Mouse (Mus musculus) small intestine, adult 2 months (tissue): Measurements from ENCODE around the gene Mxi1. TPM values are rescaled to one million over a fixed set of nuclear protein-coding genes. Genes with fewer than 3 reads are reported as not detected.

Source experiments
- H3K27ac ChIP-seq: fragments of 200-500 bp; 2 replicates; pipeline ENCODE4 v1.5.1; 2012; ENCODE audit warnings: low read depth, low read length, control low read depth, inconsistent platforms; ENCODE audit not compliant: insufficient read depth
- H3K27me3 ChIP-seq: fragments of 200-500 bp; 2 replicates; pipeline ENCODE4 v1.6.1; 2012; ENCODE audit warnings: mild to moderate bottlenecking, moderate library complexity, low read length, inconsistent platforms; ENCODE audit not compliant: control insufficient read depth, insufficient read depth
- H3K36me3 ChIP-seq: fragments of 200-500 bp; 2 replicates; pipeline ENCODE4 v1.6.1; 2012; ENCODE audit warnings: mild to moderate bottlenecking, low read length, control low read depth, inconsistent platforms; ENCODE audit not compliant: control insufficient read depth, insufficient read depth
- H3K4me1 ChIP-seq: fragments of 200-500 bp; 2 replicates; pipeline ENCODE4 v1.6.1; 2012; ENCODE audit warnings: low read length, inconsistent platforms, mixed read lengths; ENCODE audit not compliant: control insufficient read depth, insufficient read depth, insufficient read length
- H3K4me3 ChIP-seq: fragments of 200-500 bp; 2 replicates; pipeline ENCODE4 v1.5.1; 2012; ENCODE audit warnings: low read depth, mild to moderate bottlenecking, control low read depth, inconsistent platforms, low read length, moderate library complexity
- CTCF ChIP-seq: fragments of 200-500 bp; IDR thresholded peaks from 2 replicates; pipeline ENCODE4 v1.5.1; 2012; ENCODE audit warnings: low read depth, mild to moderate bottlenecking, control low read depth, inconsistent platforms, low read length, moderate library complexity, mixed read lengths; ENCODE audit not compliant: insufficient replicate concordance, insufficient read length; ENCODE audit errors: extremely low read depth
- POLR2A ChIP-seq: fragments of 200-500 bp; IDR thresholded peaks from 2 replicates; pipeline ENCODE4 v1.6.1; 2012; ENCODE audit warnings: low read depth, mild to moderate bottlenecking, control low read depth, inconsistent platforms, low read length, moderate library complexity
- WGBS: fragments of 180-500 bp; shearing (Covaris S2); methylation state at CpG from one replicate; pipeline ENCODE4 v1.1.7; 2018; 5-methylcytosine and 5-hydroxymethylcytosine counted together
- polyA plus RNA-seq: library from polyadenylated mRNA; depleted of rRNA; stranded (reverse); fragments of >200 nt; gene quantifications from 2 replicates; pipeline ENCODE4 v1.2.3, GENCODE M21; 2012

Gene Mxi1
- polyA plus RNA-seq, 1 experiment = 66.0 TPM

DNA sequence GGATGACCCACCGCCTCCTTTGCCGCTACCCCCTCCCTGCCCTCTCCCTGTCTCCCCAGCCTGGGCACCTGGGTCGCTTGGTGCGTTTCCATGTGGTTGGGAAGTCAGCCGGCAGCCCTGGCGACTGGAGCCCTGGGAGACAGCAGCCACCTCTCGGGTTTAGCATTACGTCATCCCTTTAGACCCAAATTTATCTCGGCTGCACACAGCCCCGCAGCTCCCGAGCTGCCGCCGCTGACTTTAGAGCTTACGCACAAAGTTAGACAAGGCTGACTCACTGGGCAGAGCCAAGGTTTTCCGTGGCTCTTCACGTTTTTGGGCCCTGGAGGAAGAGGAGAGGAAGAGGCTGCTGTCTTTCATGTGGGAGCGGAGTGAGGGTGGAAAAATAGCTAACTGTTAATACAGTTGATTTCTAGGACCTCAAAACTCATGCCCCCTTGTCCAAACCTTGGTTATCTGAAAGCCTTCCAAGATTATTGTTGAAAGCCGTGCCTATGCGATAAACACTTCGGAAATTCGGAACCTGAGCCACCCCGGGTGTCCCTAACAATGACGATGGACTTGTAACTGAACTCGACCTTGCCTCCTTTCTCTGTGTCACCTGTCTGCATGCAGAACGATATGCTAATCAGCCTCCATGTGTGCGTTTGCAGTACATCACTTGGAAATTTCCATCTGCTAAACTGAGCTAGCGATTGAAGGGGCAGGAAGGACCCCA lies 15.4 kb downstream of the Mxi1 start:
- no peaks in the 10 kb centered on the region for H3K27me3 ChIP-seq
- peak overlapping the region; percentile 8; the same call in 1 of the 2 replicates for H3K27ac ChIP-seq
- TF ChIP-seq POLR2A (no peak), CTCF (no peak)
- 40% methylated on average over 27 of the region's 27 CpGs for WGBS
- no peaks in the 10 kb centered on the region; the same call in 1 of the 2 replicates for H3K36me3 ChIP-seq
- H3K4me1 ChIP-seq = peaks cover 19% of the 10 kb centered on the region
- peak overlapping the region; percentile 53 for H3K4me3 ChIP-seq

DNA sequence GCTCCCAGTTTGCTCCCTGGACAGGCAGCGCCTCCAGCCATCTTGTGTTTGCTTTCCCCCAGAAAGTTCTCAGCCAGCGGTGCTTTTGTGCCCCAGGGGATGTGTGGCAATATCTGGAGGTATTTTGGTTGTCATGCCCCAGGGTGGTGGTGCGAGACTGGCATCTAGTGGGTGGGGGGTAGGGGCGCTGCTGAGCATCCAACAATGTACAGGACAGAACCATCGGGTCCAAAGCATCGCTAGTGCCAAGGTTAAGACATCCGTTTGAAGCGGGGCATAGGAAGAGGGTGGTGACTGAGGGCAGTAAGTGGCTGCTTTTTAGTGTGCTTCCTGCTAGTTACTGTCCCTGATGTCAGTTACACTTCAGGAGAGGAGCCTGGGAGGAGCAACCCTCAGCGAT lies 17.8 kb downstream of the Mxi1 start:
- Histone ChIP-seq H3K36me3 (peaks cover 14% of the 10 kb centered on the region), H3K27me3 (no peaks in the 10 kb centered on the region), H3K4me3 (no peak overlapping the region), H3K27ac (no peak overlapping the region), H3K4me1 (peaks cover 10% of the 10 kb centered on the region)
- WGBS = 75% methylated on average over 9 of the region's 9 CpGs
- TF ChIP-seq CTCF (no peak), POLR2A (no peak)

DNA sequence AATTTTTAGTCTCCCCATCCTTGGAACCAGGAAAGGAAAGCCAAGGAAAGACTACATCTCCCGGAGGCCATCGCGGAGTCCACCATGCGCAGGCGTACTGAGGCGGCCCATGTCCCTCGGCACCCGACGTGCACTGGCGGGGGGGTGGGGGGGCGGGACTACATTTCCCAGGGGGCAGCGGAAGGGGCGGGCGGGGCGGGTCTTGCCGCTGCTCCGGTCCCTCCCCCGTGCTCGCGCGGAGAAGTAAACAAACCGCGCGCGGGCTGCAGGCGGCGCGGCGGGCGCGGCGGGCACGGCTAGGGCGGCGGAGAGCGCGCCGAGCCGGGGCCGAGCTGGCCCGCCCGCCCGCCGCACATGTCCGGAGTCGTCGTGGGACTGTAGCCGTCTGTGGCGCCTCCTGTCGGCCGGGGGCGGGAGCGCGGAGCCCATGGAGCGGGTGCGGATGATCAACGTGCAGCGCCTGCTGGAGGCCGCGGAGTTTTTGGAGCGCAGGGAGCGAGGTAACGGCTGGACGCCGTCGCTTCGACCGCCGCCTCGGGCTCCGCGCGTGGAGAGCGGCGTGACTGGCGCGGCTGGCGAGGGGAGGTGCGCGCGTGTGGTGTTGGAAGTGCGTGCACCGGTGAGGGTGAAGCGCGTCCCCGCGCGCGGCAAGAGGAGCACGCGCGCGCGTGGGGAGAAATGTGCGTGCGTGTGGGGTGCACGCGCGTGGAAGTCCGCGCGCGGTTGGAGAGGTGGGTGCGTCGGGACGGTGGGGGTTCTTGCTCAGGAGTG lies 19.1 kb downstream of the Mxi1 start:
- Histone ChIP-seq H3K36me3 (peaks cover 17% of the 10 kb centered on the region), H3K27ac (peak overlapping the region; percentile 7; the same call in 1 of the 2 replicates), H3K4me3 (peak overlapping the region; percentile 76), H3K4me1 (peaks cover 10% of the 10 kb centered on the region), H3K27me3 (no peaks in the 10 kb centered on the region)
- 1% methylated on average over 104 of the region's 106 CpGs for WGBS
- TF ChIP-seq CTCF (peak; percentile 53; the same call in 1 of the 2 replicates), POLR2A (no peak)

DNA sequence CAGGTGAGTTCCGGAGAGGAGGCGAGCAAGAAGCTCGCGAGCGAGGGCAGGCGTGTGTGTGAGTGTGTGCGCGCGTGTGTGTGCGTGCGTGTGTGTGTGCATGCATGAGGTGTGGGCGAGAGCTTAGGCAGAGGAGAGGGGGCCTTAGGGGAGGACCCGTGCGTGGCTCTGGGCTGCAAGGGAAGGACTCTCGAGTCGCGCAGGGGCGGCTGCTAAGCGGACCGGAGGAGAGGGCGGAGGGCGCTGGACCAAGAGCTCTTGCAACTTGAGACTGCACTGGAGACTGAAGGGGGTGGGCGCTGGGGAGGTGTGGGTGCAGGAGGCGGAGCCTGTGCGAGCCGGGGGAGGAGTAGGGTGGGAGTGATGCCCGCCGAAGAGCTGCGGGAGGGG lies 19.7 kb downstream of the Mxi1 start:
- TF ChIP-seq CTCF (no peak), POLR2A (no peak)
- 2% methylated on average over 29 of the region's 29 CpGs for WGBS
- H3K36me3 ChIP-seq = peaks cover 22% of the 10 kb centered on the region
- H3K27ac ChIP-seq = no peak overlapping the region
- H3K4me1 ChIP-seq = peaks cover 10% of the 10 kb centered on the region
- no peaks in the 10 kb centered on the region for H3K27me3 ChIP-seq
- peak overlapping the region; percentile 76 for H3K4me3 ChIP-seq

DNA sequence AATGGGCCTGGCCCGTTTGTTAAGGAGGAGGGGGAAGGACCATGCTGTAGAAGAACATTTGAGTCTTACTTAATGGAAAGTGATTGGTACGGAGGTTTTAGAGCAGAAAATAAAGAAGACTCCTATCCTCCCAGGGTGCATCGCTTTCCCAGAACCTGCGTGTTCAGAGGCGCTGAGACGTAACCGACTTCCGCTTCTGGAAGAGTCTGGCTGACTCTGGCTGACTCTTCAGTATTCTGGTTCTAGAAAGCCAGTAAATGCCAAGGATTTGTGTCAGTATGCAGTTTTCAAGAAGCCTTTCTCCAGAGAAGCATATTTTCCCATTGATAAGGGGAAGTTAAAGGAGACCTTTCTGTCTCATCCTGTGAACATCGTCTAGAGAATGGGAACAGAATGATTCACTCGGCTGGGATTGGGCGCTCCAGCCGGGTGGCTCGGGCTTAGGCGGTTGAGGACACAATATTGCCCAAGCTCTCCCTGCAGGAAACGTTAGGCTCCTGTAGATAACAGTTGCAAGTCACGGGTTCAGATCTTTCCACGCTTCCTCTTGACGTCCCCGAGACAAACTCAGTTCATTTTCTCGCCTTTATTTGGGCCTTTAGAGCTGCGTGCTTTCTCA lies 21.7 kb downstream of the Mxi1 start:
- Histone ChIP-seq H3K27ac (no peak overlapping the region), H3K4me1 (peaks cover 4% of the 10 kb centered on the region), H3K27me3 (no peaks in the 10 kb centered on the region), H3K4me3 (no peak overlapping the region), H3K36me3 (peaks cover 25% of the 10 kb centered on the region)
- TF ChIP-seq CTCF = no peak
- no peak for TF ChIP-seq POLR2A
- WGBS = 92% methylated on average over 21 of the region's 21 CpGs

DNA sequence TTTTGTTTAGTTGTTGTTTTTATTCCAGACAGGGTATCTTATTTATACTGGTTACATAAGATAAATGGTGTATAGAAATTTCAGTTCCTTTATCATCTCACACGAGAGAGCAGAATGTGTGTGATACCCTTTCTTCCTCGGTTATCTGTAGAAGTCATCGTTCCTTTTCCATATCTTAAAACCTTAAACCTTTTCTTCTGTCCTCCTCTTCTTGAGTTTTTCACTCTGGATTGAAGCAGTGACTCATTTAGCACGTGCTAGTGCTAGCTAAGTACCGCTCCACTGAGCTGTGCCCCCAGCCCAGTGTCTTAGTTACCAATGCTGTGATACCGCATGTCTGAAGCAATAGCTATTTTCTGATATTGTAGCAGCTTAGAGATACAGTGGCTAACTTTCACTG lies 23.4 kb downstream of the Mxi1 start:
- 90% methylated on average over 6 of the region's 6 CpGs for WGBS
- H3K4me3 ChIP-seq = no peak overlapping the region
- no peaks in the 10 kb centered on the region for H3K27me3 ChIP-seq
- no peak for TF ChIP-seq POLR2A
- no peak for TF ChIP-seq CTCF
- H3K36me3 ChIP-seq = peaks cover 38% of the 10 kb centered on the region
- peaks cover 4% of the 10 kb centered on the region for H3K4me1 ChIP-seq
- no peak overlapping the region for H3K27ac ChIP-seq

DNA sequence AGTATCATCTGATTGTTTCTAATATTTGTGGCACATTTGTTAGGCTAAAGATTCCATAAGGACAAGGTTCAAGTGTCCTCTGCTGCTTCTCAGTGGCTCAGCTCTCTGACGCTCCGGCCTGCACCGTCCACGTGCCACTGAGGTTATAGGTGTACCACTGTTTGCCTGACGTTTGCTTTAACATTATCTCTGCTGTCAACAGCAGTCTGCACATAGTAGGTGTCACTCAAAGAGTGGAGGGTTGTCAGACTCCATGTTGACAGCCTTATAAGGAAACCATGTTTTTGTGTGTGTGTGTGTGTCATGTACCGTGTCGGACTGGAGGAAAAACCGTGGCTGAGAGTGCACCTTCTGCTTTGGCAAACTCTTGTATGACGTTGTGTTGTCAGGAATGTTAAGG lies 24.9 kb downstream of the Mxi1 start:
- Histone ChIP-seq H3K4me1 (peaks cover 3% of the 10 kb centered on the region; the same call in 1 of the 2 replicates), H3K36me3 (peaks cover 39% of the 10 kb centered on the region), H3K27me3 (no peaks in the 10 kb centered on the region), H3K4me3 (no peak overlapping the region), H3K27ac (no peak overlapping the region)
- WGBS = 91% methylated on average over 9 of the region's 9 CpGs
- TF ChIP-seq CTCF (no peak), POLR2A (no peak)
